Mouse (Mus musculus): ENCODE data around the gene Ston1. TPM values are rescaled to one million over a fixed set of nuclear protein-coding genes. Genes with fewer than 3 reads are reported as not detected.

Ston1 gene
- polyA plus RNA-seq, 1 experiment from 2014 or later = 10.4 TPM

DNA sequence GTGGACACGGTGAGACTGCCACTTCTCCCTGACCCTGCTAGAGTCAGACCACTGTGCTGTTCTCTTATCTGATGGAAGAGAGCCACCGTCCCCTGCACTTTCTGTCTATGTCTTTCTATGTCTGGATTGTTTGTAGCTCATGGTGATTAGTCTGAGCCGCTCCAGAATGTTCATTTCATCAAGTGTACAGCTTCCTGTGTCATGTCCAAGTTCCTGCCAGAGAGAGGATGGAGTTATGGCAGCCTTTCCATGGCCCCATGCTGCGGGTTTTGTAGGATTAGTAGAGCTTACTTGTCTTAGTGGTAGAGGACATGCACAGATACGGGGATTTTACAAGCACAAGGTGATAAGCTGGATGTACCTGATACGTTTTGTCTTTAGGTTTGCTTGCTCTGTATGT lies 16.9 kb upstream of the Ston1 start:
- Histone ChIP-seq H3K27ac (ENCODE audit: low read length) (no peak overlapping the region), H3K36me3 (ENCODE audit: control insufficient read depth, insufficient read depth, low read length) (peaks cover 36% of the 10 kb centered on the region)

DNA sequence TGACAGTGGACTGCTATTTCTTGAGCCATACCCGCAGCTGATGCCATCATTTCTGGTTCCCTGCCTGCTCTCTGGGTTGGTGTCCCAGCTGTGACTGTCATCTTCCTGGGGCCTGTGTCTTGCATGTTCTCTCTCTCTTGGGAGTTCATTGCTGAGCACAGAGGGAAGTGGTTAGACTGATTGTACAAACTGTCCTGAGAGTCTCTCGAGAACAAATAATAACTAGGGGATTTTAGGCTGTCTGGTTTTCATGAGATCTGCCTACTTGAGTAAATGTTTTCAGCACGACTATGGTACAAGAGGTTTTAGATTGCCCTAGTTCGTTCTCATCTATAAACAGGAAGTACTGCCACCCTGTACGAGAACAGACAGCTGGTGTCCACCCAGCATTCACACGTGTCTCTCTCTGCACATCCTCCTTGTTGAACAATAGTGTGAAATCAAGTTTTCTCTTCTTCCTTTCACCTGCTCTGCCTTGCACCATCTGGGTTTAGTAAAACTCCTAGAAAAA lies 15.9 kb upstream of the Ston1 start:
- H3K36me3 ChIP-seq (ENCODE audit: control insufficient read depth, insufficient read depth, low read length) = peaks cover 40% of the 10 kb centered on the region
- H3K27ac ChIP-seq (ENCODE audit: low read length) = no peak overlapping the region
- 48% methylated on average over 6 of the region's 6 CpGs for WGBS
- H3K4me1 ChIP-seq (ENCODE audit: control insufficient read depth, insufficient read depth, low read length) = peaks cover 10% of the 10 kb centered on the region; the same call in 1 of the 2 replicates
- H3K27me3 ChIP-seq (ENCODE audit: control insufficient read depth, insufficient read depth, low read length) = no peaks in the 10 kb centered on the region
- H3K9ac ChIP-seq (replicated peaks; ENCODE audit: low read depth, low read length) = no peak overlapping the region
- H3K4me2 ChIP-seq (replicated peaks; ENCODE audit: low read depth, low read length) = no peak overlapping the region
- no peak for ATAC-seq (ENCODE audit: insufficient number of reproducible peaks, insufficient read depth, low FRiP score, low read depth)
- H3K9me3 ChIP-seq (ENCODE audit: control insufficient read depth, low read depth, low read length) = no peaks in the 10 kb centered on the region
- no peak overlapping the region for H3K4me3 ChIP-seq (ENCODE audit: low read depth, low read length)

More for the DNA sequence above, 16.9 kb upstream of the Ston1 start:
- H3K4me1 ChIP-seq (ENCODE audit: control insufficient read depth, insufficient read depth, low read length) = peaks cover 10% of the 10 kb centered on the region; the same call in 1 of the 2 replicates
- no peaks in the 10 kb centered on the region for H3K27me3 ChIP-seq (ENCODE audit: control insufficient read depth, insufficient read depth, low read length)
- H3K9ac ChIP-seq (replicated peaks; ENCODE audit: low read depth, low read length) = no peak overlapping the region
- no peaks in the 10 kb centered on the region for H3K9me3 ChIP-seq (ENCODE audit: control insufficient read depth, low read depth, low read length)
- WGBS = 53% methylated on average over 6 of the region's 6 CpGs
- ATAC-seq (ENCODE audit: insufficient number of reproducible peaks, insufficient read depth, low FRiP score, low read depth) = no peak
- H3K4me3 ChIP-seq (ENCODE audit: low read depth, low read length) = no peak overlapping the region
- H3K4me2 ChIP-seq (replicated peaks; ENCODE audit: low read depth, low read length) = no peak overlapping the region

DNA sequence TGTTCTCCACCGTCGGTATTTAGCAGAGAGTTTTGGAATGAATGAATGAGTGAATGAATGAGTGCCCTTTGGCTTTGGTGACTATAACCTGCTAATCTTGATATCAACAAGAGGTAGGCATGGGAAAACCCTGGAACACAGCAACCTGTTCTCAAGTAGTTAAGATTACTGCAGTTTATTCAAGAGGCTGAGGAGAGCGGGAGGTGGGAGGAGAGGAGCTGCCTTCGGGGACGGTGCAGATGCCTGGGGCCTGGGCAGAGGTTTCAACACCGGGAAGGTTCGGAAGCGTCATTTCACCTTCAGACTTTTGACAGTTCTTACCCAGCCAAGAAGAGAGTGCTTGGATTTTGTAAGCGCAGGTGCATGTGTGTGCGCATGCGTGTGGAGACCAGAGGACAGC lies 14.5 kb upstream of the Ston1 start:
- 0 out of 2 replicates have a peak, but pooled peaks have one; percentile 19 for ATAC-seq (ENCODE audit: insufficient number of reproducible peaks, insufficient read depth, low FRiP score, low read depth)
- H3K27ac ChIP-seq (ENCODE audit: low read length) = peak overlapping the region; percentile 40; the same call in 1 of the 2 replicates
- WGBS = 78% methylated on average over 11 of the region's 11 CpGs

DNA sequence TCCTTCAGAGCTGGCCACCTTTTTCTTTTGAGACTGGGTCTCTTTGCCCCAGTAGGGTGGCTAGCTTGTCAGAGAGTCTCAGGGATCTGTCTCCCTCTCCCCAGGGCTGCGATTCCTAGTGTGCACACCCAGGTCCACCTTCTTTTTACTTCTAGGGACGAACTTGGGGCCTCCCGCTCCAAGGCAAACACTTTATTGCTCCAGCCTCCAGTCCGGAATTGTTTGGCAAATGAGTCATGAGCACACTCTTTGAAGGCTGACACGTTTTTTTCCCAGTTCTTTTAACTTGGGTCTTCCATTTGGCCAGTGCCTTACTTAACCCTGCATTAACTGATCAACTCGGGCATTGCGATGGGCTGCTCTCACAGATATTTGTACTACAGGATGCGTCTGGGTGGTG lies 14.1 kb upstream of the Ston1 start:
- peaks cover 38% of the 10 kb centered on the region for H3K36me3 ChIP-seq (ENCODE audit: control insufficient read depth, insufficient read depth, low read length)
- H3K4me2 ChIP-seq (replicated peaks; ENCODE audit: low read depth, low read length) = no peak overlapping the region
- H3K27me3 ChIP-seq (ENCODE audit: control insufficient read depth, insufficient read depth, low read length) = no peaks in the 10 kb centered on the region
- H3K9ac ChIP-seq (replicated peaks; ENCODE audit: low read depth, low read length) = no peak overlapping the region
- peaks cover 10% of the 10 kb centered on the region; the same call in 1 of the 2 replicates for H3K4me1 ChIP-seq (ENCODE audit: control insufficient read depth, insufficient read depth, low read length)
- peak; percentile 29; the same call in 1 of the 2 replicates for ATAC-seq (ENCODE audit: insufficient number of reproducible peaks, insufficient read depth, low FRiP score, low read depth)
- no peak overlapping the region for H3K4me3 ChIP-seq (ENCODE audit: low read depth, low read length)
- peak overlapping the region; percentile 40; the same call in 1 of the 2 replicates for H3K27ac ChIP-seq (ENCODE audit: low read length)
- WGBS = 72% methylated on average over 8 of the region's 8 CpGs
- H3K9me3 ChIP-seq (ENCODE audit: control insufficient read depth, low read depth, low read length) = no peaks in the 10 kb centered on the region

More for the DNA sequence above, 14.5 kb upstream of the Ston1 start:
- no peaks in the 10 kb centered on the region for H3K9me3 ChIP-seq (ENCODE audit: control insufficient read depth, low read depth, low read length)
- H3K4me2 ChIP-seq (replicated peaks; ENCODE audit: low read depth, low read length) = no peak overlapping the region
- peaks cover 39% of the 10 kb centered on the region for H3K36me3 ChIP-seq (ENCODE audit: control insufficient read depth, insufficient read depth, low read length)
- no peaks in the 10 kb centered on the region for H3K27me3 ChIP-seq (ENCODE audit: control insufficient read depth, insufficient read depth, low read length)
- H3K9ac ChIP-seq (replicated peaks; ENCODE audit: low read depth, low read length) = no peak overlapping the region
- no peak overlapping the region for H3K4me3 ChIP-seq (ENCODE audit: low read depth, low read length)
- peaks cover 10% of the 10 kb centered on the region; the same call in 1 of the 2 replicates for H3K4me1 ChIP-seq (ENCODE audit: control insufficient read depth, insufficient read depth, low read length)

DNA sequence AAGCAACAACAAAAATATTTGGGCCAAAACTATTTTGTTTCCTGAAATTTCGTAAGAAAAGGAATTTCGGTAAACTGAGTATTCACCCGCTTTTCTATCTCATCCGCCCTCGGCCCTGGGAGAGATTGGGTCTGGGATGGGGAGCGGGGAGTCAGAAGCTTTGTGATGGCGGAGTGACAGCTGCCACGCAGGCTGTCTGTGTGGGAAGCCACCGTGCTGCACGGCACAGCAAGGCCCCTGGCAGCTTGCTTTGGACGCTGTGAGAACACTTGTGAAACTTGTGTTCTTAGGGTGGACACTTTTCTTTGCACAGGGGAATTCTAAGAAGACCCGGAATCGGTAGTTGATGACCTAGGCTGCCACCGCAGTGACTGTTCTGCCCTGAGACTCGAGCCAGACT lies 10.1 kb upstream of the Ston1 start:
- Histone ChIP-seq H3K4me3 (ENCODE audit: low read depth, low read length) (no peak overlapping the region), H3K36me3 (ENCODE audit: control insufficient read depth, insufficient read depth, low read length) (peaks cover 27% of the 10 kb centered on the region), H3K27ac (ENCODE audit: low read length) (no peak overlapping the region), H3K4me2 (replicated peaks; ENCODE audit: low read depth, low read length) (no peak overlapping the region), H3K27me3 (ENCODE audit: control insufficient read depth, insufficient read depth, low read length) (no peaks in the 10 kb centered on the region), H3K4me1 (ENCODE audit: control insufficient read depth, insufficient read depth, low read length) (no peaks in the 10 kb centered on the region), H3K9ac (replicated peaks; ENCODE audit: low read depth, low read length) (no peak overlapping the region), H3K9me3 (ENCODE audit: control insufficient read depth, low read depth, low read length) (no peaks in the 10 kb centered on the region)
- ATAC-seq (ENCODE audit: insufficient number of reproducible peaks, insufficient read depth, low FRiP score, low read depth) = no peak
- 83% methylated on average over 15 of the region's 15 CpGs for WGBS

DNA sequence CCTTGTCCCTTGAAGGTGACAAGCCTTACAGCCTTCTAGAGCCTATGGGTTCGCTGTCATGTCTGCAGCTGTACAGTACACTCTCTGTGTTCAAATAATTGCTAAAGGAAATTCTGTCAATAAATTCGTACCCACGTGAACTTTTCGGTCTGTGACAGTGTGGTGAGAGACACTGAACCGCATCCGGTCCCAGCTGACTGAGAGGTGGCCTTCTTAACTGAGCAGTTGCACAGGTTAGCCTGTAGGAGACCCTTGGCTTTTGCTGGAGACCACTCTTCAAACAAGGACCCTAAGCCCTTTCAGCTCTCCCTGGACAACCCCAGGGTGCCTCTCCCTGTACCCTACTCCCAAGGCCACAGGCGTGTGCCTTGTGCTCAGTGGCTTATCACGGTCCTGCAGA lies 9.3 kb upstream of the Ston1 start:
- no peaks in the 10 kb centered on the region for H3K4me1 ChIP-seq (ENCODE audit: control insufficient read depth, insufficient read depth, low read length)
- no peaks in the 10 kb centered on the region for H3K27me3 ChIP-seq (ENCODE audit: control insufficient read depth, insufficient read depth, low read length)
- H3K36me3 ChIP-seq (ENCODE audit: control insufficient read depth, insufficient read depth, low read length) = peaks cover 26% of the 10 kb centered on the region
- H3K4me2 ChIP-seq (replicated peaks; ENCODE audit: low read depth, low read length) = no peak overlapping the region
- H3K27ac ChIP-seq (ENCODE audit: low read length) = no peak overlapping the region
- 89% methylated on average over 8 of the region's 8 CpGs for WGBS
- ATAC-seq (ENCODE audit: insufficient number of reproducible peaks, insufficient read depth, low FRiP score, low read depth) = no peak
- no peak overlapping the region for H3K4me3 ChIP-seq (ENCODE audit: low read depth, low read length)
- H3K9ac ChIP-seq (replicated peaks; ENCODE audit: low read depth, low read length) = no peak overlapping the region
- H3K9me3 ChIP-seq (ENCODE audit: control insufficient read depth, low read depth, low read length) = no peaks in the 10 kb centered on the region

DNA sequence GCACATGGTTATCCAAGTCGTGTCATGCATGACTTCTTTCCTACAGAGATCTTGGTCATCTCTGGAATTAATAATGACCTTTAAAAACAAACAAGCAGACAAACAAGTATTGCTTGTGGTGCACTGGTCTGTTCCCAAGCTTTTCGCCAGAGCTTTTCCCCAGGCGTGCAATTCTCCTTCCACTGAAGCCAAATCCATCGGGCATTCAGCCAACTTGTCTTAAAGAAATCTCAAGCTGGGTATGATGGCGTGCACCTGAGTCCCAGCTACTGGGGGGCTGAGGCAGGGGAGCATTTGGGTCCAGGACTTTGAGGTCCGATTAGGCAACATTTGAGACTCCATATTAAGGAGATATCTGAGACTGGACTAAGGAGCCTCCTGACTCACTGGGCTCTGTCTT lies 7.2 kb upstream of the Ston1 start:
- no peak overlapping the region for H3K4me3 ChIP-seq (ENCODE audit: low read depth, low read length)
- no peak overlapping the region for H3K9ac ChIP-seq (replicated peaks; ENCODE audit: low read depth, low read length)
- H3K27me3 ChIP-seq (ENCODE audit: control insufficient read depth, insufficient read depth, low read length) = no peaks in the 10 kb centered on the region
- no peak for ATAC-seq (ENCODE audit: insufficient number of reproducible peaks, insufficient read depth, low FRiP score, low read depth)
- H3K4me1 ChIP-seq (ENCODE audit: control insufficient read depth, insufficient read depth, low read length) = no peaks in the 10 kb centered on the region
- H3K36me3 ChIP-seq (ENCODE audit: control insufficient read depth, insufficient read depth, low read length) = peaks cover 14% of the 10 kb centered on the region
- no peak overlapping the region for H3K4me2 ChIP-seq (replicated peaks; ENCODE audit: low read depth, low read length)
- H3K9me3 ChIP-seq (ENCODE audit: control insufficient read depth, low read depth, low read length) = no peaks in the 10 kb centered on the region
- WGBS = 91% methylated on average over 6 of the region's 6 CpGs
- no peak overlapping the region for H3K27ac ChIP-seq (ENCODE audit: low read length)

DNA sequence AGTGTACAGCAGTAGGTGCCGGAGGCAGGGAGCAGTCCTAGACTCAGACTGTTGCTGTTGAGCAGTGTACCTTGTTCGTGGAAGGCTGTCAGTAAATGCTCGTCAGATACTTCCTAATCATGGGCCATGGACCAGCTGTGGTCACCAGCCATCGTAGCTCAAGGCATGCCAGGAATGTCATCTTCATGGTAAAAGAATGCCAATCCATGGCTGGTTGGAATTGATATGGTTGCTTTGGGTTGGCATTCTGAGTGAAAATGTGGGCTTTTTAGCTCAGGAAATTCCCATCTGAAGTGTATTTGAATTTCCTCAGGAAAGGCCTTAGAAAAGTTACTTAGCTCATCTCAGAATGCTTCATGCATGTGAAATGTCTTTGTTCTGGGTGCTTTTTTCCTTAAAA lies 2.4 kb upstream of the Ston1 start:
- Histone ChIP-seq H3K4me1 (ENCODE audit: control insufficient read depth, insufficient read depth, low read length) (0 out of 2 replicates have a peak, but pooled peaks cover 9% of the 10 kb centered on the region), H3K27ac (ENCODE audit: low read length) (no peak overlapping the region), H3K27me3 (ENCODE audit: control insufficient read depth, insufficient read depth, low read length) (no peaks in the 10 kb centered on the region), H3K36me3 (ENCODE audit: control insufficient read depth, insufficient read depth, low read length) (no peaks in the 10 kb centered on the region), H3K9me3 (ENCODE audit: control insufficient read depth, low read depth, low read length) (no peaks in the 10 kb centered on the region), H3K9ac (replicated peaks; ENCODE audit: low read depth, low read length) (no peak overlapping the region), H3K4me3 (ENCODE audit: low read depth, low read length) (no peak overlapping the region), H3K4me2 (replicated peaks; ENCODE audit: low read depth, low read length) (no peak overlapping the region)
- ATAC-seq (ENCODE audit: insufficient number of reproducible peaks, insufficient read depth, low FRiP score, low read depth) = no peak
- WGBS = 82% methylated on average over 4 of the region's 4 CpGs

DNA sequence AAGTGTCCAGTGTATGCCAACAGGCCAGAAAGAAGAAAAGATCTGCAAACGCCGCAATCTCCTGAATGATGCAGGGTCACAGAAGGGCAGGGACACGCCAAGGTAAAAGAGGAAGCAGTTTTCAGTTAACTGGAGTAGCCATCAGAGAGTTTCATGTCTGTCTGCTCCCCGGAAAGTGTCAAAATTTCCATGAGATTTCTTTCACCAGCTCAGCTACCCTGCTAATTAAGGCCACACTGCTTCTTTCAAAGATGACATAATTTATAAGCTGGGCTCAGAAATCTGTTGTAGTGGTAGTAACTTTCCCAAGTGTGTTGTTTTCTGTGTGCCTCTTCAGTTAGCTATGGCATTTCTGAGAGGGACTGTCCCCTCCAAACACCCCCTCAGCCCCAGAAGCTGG lies 1.4 kb upstream of the Ston1 start:
- no peak for ATAC-seq (ENCODE audit: insufficient number of reproducible peaks, insufficient read depth, low FRiP score, low read depth)
- no peak overlapping the region for H3K27ac ChIP-seq (ENCODE audit: low read length)

More for the DNA sequence above, 1.4 kb upstream of the Ston1 start:
- 75% methylated on average over 4 of the region's 4 CpGs for WGBS
- no peak overlapping the region for H3K9ac ChIP-seq (replicated peaks; ENCODE audit: low read depth, low read length)
- no peaks in the 10 kb centered on the region for H3K9me3 ChIP-seq (ENCODE audit: control insufficient read depth, low read depth, low read length)
- H3K4me1 ChIP-seq (ENCODE audit: control insufficient read depth, insufficient read depth, low read length) = 0 out of 2 replicates have a peak, but pooled peaks cover 15% of the 10 kb centered on the region
- no peaks in the 10 kb centered on the region for H3K27me3 ChIP-seq (ENCODE audit: control insufficient read depth, insufficient read depth, low read length)
- H3K36me3 ChIP-seq (ENCODE audit: control insufficient read depth, insufficient read depth, low read length) = no peaks in the 10 kb centered on the region
- H3K4me2 ChIP-seq (replicated peaks; ENCODE audit: low read depth, low read length) = no peak overlapping the region
- no peak overlapping the region for H3K4me3 ChIP-seq (ENCODE audit: low read depth, low read length)

Data from stomach, embryonic 14.5 days (tissue).